Mouse (Mus musculus) liver, postnatal 0 days (tissue): Measurements from ENCODE around the gene Trabd. TPM values are rescaled to one million over a fixed set of nuclear protein-coding genes. Genes with fewer than 3 reads are reported as not detected.
A peak's percentile ranks its signal among the peaks of the same experiment; 100 is the strongest.

Experiments
- ATAC-seq: fragments of 200-750 bp; cut with Nextera tagmentation; 2 replicates; pipeline ENCODE4 v1.8.0; 2017; ENCODE audit warnings: mild to moderate bottlenecking, moderate library complexity
- DNase-seq: peaks from one replicate; pipeline ENCODE4 v3.0.0-alpha.2; 2016
- H3K27ac ChIP-seq: fragments of 300-500 bp; sonication (generic); 2 replicates; pipeline ENCODE4 v1.5.1; 2014; ENCODE audit warnings: antibody characterized with exemption, moderate library complexity, mild to moderate bottlenecking, low read depth
- H3K27me3 ChIP-seq: fragments of 300-500 bp; sonication (generic); 2 replicates; pipeline ENCODE4 v1.6.1; 2014; ENCODE audit warnings: low read length, control low read depth, mixed read lengths; ENCODE audit not compliant: insufficient read depth
- H3K36me3 ChIP-seq: fragments of 300-500 bp; sonication (generic); replicated peaks from 2 replicates; pipeline ENCODE4 v1.6.1; 2014; ENCODE audit warnings: mild to moderate bottlenecking, control low read depth, low read length, moderate library complexity, mixed read lengths; ENCODE audit not compliant: insufficient read depth
- H3K4me1 ChIP-seq: fragments of 300-500 bp; sonication (generic); 2 replicates; pipeline ENCODE4 v1.6.1; 2014; ENCODE audit warnings: antibody characterized with exemption, mild to moderate bottlenecking, control low read depth; ENCODE audit not compliant: insufficient read depth
- H3K4me2 ChIP-seq: fragments of 300-500 bp; sonication (generic); 2 replicates; pipeline ENCODE4 v1.6.1; 2014; ENCODE audit warnings: low read depth, mild to moderate bottlenecking, low read length, moderate library complexity, mixed read lengths
- H3K4me3 ChIP-seq: fragments of 300-500 bp; sonication (generic); 2 replicates; pipeline ENCODE4 v1.5.1; 2014; ENCODE audit warnings: low read depth, low read length
- H3K9ac ChIP-seq: fragments of 300-500 bp; sonication (generic); replicated peaks from 2 replicates; pipeline ENCODE4 v1.6.1; 2014; ENCODE audit warnings: mild to moderate bottlenecking, moderate library complexity
- H3K9me3 ChIP-seq: fragments of 300-500 bp; sonication (generic); 2 replicates; pipeline ENCODE4 v1.6.1; 2016; ENCODE audit warnings: mild to moderate bottlenecking, control low read depth, low read length, mixed read lengths
- CTCF ChIP-seq: sonication (generic); IDR thresholded peaks from 2 replicates; pipeline ENCODE4 v1.5.1; 2016; ENCODE audit warnings: antibody characterized with exemption, low read depth
- EP300 ChIP-seq: IDR thresholded peaks from 2 replicates; pipeline ENCODE4 v1.6.1; 2016; ENCODE audit warnings: antibody characterized with exemption, low read depth, mild to moderate bottlenecking
- WGBS: fragments of 180-500 bp; shearing (Covaris S2); extraction: QIAGEN DNeasy Blood & Tissue Kit; methylation state at CpG from one replicate; pipeline ENCODE4 v1.1.7; 2014; ENCODE audit not compliant: insufficient replicate concordance; 5-methylcytosine and 5-hydroxymethylcytosine counted together
- polyA plus RNA-seq: library from polyadenylated mRNA; unstranded; fragments of >200 nt; fragmentation: Nextera tagmentation; extraction: Ambion mirVana; gene quantifications from 2 replicates; pipeline ENCODE4 v1.2.1, GENCODE M21; 2015

Gene Trabd
- polyA plus RNA-seq, 1 experiment from 2014 or later = 23.6 TPM

DNA sequence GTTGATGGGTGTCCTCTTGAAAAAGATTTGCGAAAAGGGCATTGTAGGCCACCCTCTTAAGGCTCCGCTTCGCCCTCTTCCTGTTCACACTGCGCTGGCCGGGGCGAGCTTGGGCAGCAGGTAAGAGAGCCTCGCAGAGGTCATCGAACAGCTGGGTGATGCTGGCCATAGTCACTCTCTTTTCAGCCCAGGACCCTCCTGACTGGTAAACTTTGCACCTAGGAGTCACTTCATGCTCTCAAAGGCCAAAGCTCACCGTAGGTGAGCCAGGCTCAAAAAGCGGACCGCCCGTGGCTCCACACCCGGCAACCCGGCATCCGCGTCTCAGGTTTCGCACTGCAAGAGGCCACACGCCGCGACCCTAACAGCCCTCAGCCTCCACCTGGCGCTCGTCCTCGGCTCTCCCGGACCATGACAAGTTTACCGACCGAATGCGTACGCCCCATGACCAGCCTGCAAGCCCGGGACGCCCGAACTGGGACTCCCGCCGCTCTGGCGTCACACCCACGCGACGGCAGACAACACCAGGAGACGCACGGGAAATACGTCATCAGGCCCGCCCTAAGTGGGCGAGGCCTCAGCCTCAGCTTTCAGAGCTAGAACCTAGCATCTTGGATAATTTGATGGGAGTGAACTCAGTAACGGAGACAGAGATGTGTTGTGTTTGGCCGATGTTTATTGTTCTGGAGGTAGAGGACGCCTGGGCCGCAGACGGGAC is 47.9 kb downstream of the Trabd start, which contains the start of gene Tubgcp6:
TSS of gene Tubgcp6 (minus strand) at position 464 of the 718 bp plus-strand sequence.
- TF ChIP-seq EP300 (no peak), CTCF (no peak)

DNA sequence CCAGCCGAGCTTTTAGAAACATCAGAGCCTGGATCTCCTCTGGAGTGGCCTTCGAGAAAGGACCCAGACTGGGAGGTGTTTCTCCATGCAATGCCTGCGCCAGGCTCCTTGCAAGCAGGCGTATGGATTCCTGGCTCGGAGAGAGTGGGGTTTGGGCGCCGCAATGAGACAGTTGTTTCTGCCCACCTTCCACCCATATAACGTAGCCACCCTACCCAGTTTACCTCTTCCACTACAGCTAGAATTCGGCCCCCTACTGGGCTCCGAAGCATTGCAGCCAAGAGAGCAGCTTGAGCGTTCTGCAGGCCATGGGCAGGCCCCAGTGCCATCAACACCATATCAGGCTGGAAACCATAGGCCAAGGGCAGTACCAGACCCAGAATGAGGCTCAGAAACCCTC is 48.7 kb downstream of the Trabd start:
- peak overlapping the region; percentile 95 for H3K4me2 ChIP-seq
- DNase-seq = no peak
- TF ChIP-seq EP300 (no peak), CTCF (peak; percentile 48)
- peak overlapping the region; percentile 90 for H3K9ac ChIP-seq
- WGBS = 48% methylated on average over 11 of the region's 11 CpGs
- H3K9me3 ChIP-seq = no peaks in the 10 kb centered on the region
- H3K36me3 ChIP-seq = peaks cover 2% of the 10 kb centered on the region; the same call in 1 of the 2 replicates
- peak overlapping the region; percentile 95 for H3K4me3 ChIP-seq
- no peaks in the 10 kb centered on the region for H3K27me3 ChIP-seq
- H3K4me1 ChIP-seq = peaks cover 31% of the 10 kb centered on the region
- ATAC-seq = no peak
- peak overlapping the region; percentile 62 for H3K27ac ChIP-seq

More for the DNA sequence above, 47.9 kb downstream of the Trabd start, which contains the start of gene Tubgcp6:
- peak within 1 kb of the TSS; percentile 95 for H3K4me3 ChIP-seq
- peaks cover 2% of the 10 kb centered on the region; the same call in 1 of the 2 replicates for H3K36me3 ChIP-seq
- H3K9me3 ChIP-seq = no peaks in the 10 kb centered on the region
- H3K27me3 ChIP-seq = no peaks in the 10 kb centered on the region
- H3K4me2 ChIP-seq = peak within 1 kb of the TSS; percentile 95
- H3K4me1 ChIP-seq = peaks cover 28% of the 10 kb centered on the region
- peak within 1 kb of the TSS; percentile 77 for H3K27ac ChIP-seq
- peak within 1 kb of the TSS; percentile 90 for H3K9ac ChIP-seq
- DNase-seq (peak; percentile 97), ATAC-seq (peak; percentile 95)
- WGBS = under 1% methylated on average over 47 of the region's 47 CpGs

DNA sequence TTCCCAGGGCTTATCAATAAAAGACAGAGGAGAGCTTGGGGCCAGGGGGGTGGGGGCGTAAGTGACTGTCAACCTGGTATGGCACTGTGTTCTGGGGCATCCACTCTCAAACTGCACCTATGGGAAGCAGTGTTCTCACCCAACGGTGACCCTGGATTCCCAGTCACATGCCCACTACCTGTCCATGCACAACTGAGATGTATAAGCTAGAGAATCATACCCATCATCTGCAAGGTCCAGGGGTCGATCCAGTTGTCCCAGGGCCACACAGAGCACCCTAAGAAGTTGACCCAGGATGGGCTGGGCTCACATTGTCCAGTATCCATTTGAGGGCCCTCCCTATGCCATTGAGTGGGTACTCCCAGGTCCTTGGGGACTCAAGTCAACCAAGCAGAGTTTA is 49.4 kb downstream of the Trabd start:
- no peak for ATAC-seq
- H3K4me2 ChIP-seq = no peak overlapping the region
- no peak overlapping the region for H3K9ac ChIP-seq
- peaks cover 35% of the 10 kb centered on the region for H3K4me1 ChIP-seq
- H3K27me3 ChIP-seq = no peaks in the 10 kb centered on the region
- H3K4me3 ChIP-seq = no peak overlapping the region
- H3K27ac ChIP-seq = no peak overlapping the region
- H3K9me3 ChIP-seq = no peaks in the 10 kb centered on the region
- TF ChIP-seq CTCF = no peak
- TF ChIP-seq EP300 = no peak
- WGBS = 79% methylated on average over 3 of the region's 3 CpGs
- no peaks in the 10 kb centered on the region; the same call in 1 of the 2 replicates for H3K36me3 ChIP-seq
- no peak for DNase-seq

DNA sequence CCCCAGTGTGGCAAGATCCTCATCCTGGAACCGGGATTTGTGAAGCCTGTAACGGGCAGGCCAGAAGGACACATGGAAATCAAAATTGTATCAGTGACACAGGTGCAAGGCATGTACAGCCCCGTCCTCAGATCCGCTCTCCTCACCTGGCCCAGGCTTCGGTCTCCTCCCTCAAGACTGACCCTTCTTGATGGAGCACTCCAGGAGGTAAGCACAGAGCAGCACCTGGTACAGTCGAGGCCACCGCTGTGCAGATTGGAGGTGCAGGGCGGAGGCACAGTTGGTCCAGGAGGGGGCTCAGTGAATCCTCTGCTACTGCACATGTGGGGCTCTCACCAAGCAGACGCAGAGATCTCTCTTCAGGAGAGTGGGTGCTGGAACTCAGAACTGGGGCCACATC is 50.4 kb downstream of the Trabd start:
- H3K4me2 ChIP-seq = no peak overlapping the region
- peaks cover 31% of the 10 kb centered on the region for H3K4me1 ChIP-seq
- H3K36me3 ChIP-seq = no peaks in the 10 kb centered on the region; the same call in 1 of the 2 replicates
- no peak overlapping the region for H3K4me3 ChIP-seq
- H3K9me3 ChIP-seq = no peaks in the 10 kb centered on the region
- DNase-seq (no peak), ATAC-seq (no peak)
- H3K27me3 ChIP-seq = no peaks in the 10 kb centered on the region
- WGBS = 92% methylated on average over 9 of the region's 9 CpGs
- no peak overlapping the region for H3K9ac ChIP-seq
- TF ChIP-seq EP300 = no peak
- TF ChIP-seq CTCF = no peak
- no peak overlapping the region for H3K27ac ChIP-seq

DNA sequence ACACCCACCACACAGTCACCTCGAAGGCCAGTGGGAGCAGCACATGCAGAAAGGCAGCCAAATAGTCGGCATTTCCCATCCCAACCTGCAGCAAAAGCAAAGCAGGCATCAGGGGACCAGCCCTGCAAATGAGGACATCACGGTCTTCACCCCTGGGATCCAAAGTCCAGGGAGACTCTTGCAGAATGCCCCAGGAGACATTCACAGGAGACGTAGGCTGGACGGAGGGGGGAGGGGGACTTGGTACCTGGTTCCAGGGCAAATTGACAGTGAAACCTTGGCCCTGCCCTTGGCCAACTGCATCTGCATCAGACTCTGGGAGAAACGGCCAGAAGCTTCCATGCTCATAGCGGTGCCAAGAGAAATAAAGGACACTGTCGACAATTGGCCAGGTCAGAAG is 51.7 kb downstream of the Trabd start:
- H3K4me1 ChIP-seq = peaks cover 26% of the 10 kb centered on the region
- H3K9me3 ChIP-seq = no peaks in the 10 kb centered on the region
- ATAC-seq (no peak), DNase-seq (no peak)
- no peak overlapping the region for H3K9ac ChIP-seq
- H3K27me3 ChIP-seq = no peaks in the 10 kb centered on the region
- no peak overlapping the region for H3K27ac ChIP-seq
- no peak overlapping the region for H3K4me2 ChIP-seq
- TF ChIP-seq EP300 (no peak), CTCF (no peak)
- no peak overlapping the region for H3K4me3 ChIP-seq
- WGBS = 82% methylated on average over 8 of the region's 8 CpGs
- H3K36me3 ChIP-seq = no peaks in the 10 kb centered on the region

DNA sequence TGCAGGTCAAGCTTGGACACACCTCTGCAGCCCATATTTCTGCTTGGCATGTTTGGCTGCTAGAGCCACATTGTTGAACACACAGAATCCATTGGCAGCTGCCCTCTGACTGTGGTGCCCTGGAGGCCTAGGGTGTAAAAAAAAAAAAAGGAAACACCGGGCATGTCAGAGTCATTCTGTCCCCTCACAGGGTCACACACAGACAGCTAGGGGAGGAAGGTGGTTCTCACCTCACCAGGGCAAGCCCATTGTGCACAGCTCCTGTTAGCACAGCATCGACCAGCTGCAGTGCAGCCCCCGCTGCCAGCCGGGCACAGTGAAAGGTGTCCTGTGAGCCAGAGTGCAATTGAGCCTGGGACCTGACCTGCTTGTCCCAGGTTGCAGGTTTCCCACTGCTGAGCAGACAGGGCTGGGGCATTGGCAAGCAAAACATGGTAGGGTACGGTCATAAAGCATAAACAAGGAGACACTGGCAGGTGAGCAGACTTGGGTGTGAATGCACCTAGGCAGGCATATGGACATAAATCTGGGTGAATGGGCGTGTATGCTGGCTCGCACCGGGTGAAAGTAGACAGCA is 52.5 kb downstream of the Trabd start:
- no peak for TF ChIP-seq CTCF
- TF ChIP-seq EP300 = no peak
- WGBS = 67% methylated on average over 8 of the region's 8 CpGs
- Histone ChIP-seq H3K9me3 (no peaks in the 10 kb centered on the region), H3K36me3 (no peaks in the 10 kb centered on the region), H3K27me3 (no peaks in the 10 kb centered on the region), H3K4me3 (no peak overlapping the region), H3K9ac (peak overlapping the region; percentile 55), H3K27ac (no peak overlapping the region), H3K4me1 (peaks cover 24% of the 10 kb centered on the region), H3K4me2 (peak overlapping the region; percentile 81)
- no peak for ATAC-seq
- DNase-seq = no peak
